Mouse (Mus musculus): ENCODE results near the gene Vdac2. TPM values are rescaled to one million over a fixed set of nuclear protein-coding genes. Genes with fewer than 3 reads are reported as not detected.

The Vdac2 gene
- polyA plus RNA-seq, 1 experiment from 2014 or later: 355 TPM

DNA sequence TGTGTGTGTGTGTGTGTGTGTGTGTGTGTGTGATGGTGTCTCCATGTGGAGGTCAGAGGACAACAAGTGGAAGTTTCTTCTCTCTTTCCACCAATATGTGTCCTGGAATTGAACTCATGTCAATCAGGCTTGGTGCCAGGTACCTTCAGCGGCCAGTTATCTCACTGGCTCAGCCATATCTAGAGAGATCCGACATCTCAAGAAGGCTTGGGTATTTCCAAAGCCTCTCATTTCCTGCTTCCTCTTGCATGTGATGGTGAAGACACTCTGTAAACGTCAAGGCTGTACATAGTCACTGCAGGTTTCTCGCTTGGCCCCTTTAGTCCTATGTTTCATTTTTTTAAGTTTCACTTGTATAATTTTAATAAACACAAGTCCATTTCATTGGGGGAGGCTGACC lies 11.8 kb upstream of the Vdac2 start:
- Histone ChIP-seq H3K9me3 (replicated peaks; ENCODE audit: low read length) (no peaks in the 10 kb centered on the region), H3K9ac (ENCODE audit: low read depth, low read length) (no peak overlapping the region), H3K4me3 (replicated peaks; ENCODE audit: low read depth, low read length) (no peak overlapping the region), H3K27me3 (ENCODE audit: insufficient read depth, low read length) (no peaks in the 10 kb centered on the region), H3K4me2 (ENCODE audit: low read length) (no peak overlapping the region), H3K27ac (no peak overlapping the region), H3K4me1 (replicated peaks; ENCODE audit: insufficient read depth, low read length) (no peaks in the 10 kb centered on the region), H3K36me3 (ENCODE audit: insufficient read depth, low read length) (no peaks in the 10 kb centered on the region)
- ATAC-seq (replicated peaks; ENCODE audit: low FRiP score, low read depth) (no peak), DNase-seq (ENCODE audit: low spot score) (no peak)
- WGBS: 76% methylated on average over 4 of the region's 4 CpGs
- TF ChIP-seq CTCF (IDR thresholded peaks at IDR 0.05; ENCODE audit: low read depth): no peak

DNA sequence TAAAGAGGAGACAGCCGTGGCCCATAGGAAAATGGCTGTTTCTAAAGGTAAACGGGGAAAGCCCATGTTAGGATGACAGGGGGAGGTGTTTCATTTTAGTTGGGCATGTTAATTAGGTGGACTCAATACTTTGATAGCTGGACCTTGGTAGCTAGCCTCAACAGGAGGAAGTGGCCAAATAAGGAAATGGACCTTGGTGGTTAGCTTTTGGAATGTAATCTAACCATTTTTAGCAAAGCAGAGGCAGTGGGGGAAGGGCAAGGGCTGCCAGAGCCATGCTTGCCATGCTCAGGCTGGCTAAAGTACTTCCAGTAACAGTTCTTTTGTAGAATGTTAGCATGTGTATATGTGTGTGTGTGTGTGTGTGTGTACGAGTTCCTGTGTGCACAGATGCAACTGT lies 11.2 kb upstream of the Vdac2 start:
- H3K4me2 ChIP-seq (ENCODE audit: low read length): no peak overlapping the region
- TF ChIP-seq CTCF (IDR thresholded peaks at IDR 0.05; ENCODE audit: low read depth): no peak
- ATAC-seq (replicated peaks; ENCODE audit: low FRiP score, low read depth) (no peak), DNase-seq (ENCODE audit: low spot score) (no peak)
- H3K4me3 ChIP-seq (replicated peaks; ENCODE audit: low read depth, low read length): no peak overlapping the region
- H3K9ac ChIP-seq (ENCODE audit: low read depth, low read length): no peak overlapping the region
- no peaks in the 10 kb centered on the region for H3K36me3 ChIP-seq (ENCODE audit: insufficient read depth, low read length)
- no peak overlapping the region for H3K27ac ChIP-seq
- H3K4me1 ChIP-seq (replicated peaks; ENCODE audit: insufficient read depth, low read length): no peaks in the 10 kb centered on the region
- H3K9me3 ChIP-seq (replicated peaks; ENCODE audit: low read length): no peaks in the 10 kb centered on the region
- 73% methylated on average over 3 of the region's 3 CpGs for WGBS
- H3K27me3 ChIP-seq (ENCODE audit: insufficient read depth, low read length): no peaks in the 10 kb centered on the region

DNA sequence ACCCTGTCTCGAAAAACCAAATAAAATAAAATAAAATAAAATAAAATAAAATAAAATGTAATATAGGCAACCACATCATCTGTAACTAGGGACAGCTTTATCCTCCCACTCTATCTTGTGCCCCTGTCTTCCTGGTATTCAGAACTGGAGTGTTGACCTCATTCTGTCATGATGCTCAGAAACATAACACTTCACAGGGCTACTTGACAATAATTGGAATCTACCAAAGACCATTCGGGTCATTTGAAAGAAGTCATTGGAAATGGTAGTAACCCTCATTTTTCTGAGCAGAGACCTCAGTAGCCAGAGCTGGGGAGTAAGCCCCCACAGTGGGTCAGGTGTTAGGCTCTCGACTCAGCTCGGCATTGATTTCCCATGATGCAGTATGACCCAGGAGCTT lies 10.4 kb upstream of the Vdac2 start:
- H3K9ac ChIP-seq (ENCODE audit: low read depth, low read length): no peak overlapping the region
- no peak overlapping the region for H3K4me3 ChIP-seq (replicated peaks; ENCODE audit: low read depth, low read length)
- no peaks in the 10 kb centered on the region for H3K4me1 ChIP-seq (replicated peaks; ENCODE audit: insufficient read depth, low read length)
- ATAC-seq (replicated peaks; ENCODE audit: low FRiP score, low read depth) (no peak), DNase-seq (ENCODE audit: low spot score) (no peak)
- WGBS: 97% methylated on average over 4 of the region's 4 CpGs
- no peak for TF ChIP-seq CTCF (IDR thresholded peaks at IDR 0.05; ENCODE audit: low read depth)
- H3K27me3 ChIP-seq (ENCODE audit: insufficient read depth, low read length): no peaks in the 10 kb centered on the region
- no peaks in the 10 kb centered on the region for H3K36me3 ChIP-seq (ENCODE audit: insufficient read depth, low read length)
- no peak overlapping the region for H3K4me2 ChIP-seq (ENCODE audit: low read length)
- H3K27ac ChIP-seq: no peak overlapping the region
- H3K9me3 ChIP-seq (replicated peaks; ENCODE audit: low read length): no peaks in the 10 kb centered on the region

DNA sequence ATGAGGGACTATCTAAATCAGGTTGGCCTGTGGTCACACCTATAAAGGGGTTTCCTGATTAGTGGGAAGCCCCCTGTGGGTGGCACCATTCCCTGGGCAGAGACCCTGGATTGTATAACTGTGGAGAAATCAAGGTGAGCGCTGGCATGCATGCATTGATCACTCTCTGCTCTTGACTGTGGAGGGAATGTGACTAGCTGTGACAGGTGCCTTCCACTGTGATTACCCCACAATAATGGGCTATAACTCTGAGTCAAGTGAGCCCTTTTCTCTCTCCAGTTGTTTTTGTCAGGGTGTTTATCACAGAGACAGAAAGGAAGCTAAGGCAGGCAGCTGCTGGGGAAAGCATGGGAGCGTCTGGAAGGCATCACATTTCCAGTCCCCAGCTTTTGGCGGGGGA lies 8.8 kb upstream of the Vdac2 start:
- H3K4me2 ChIP-seq (ENCODE audit: low read length): no peak overlapping the region
- no peaks in the 10 kb centered on the region for H3K36me3 ChIP-seq (ENCODE audit: insufficient read depth, low read length)
- no peak for ATAC-seq (replicated peaks; ENCODE audit: low FRiP score, low read depth)
- WGBS: 59% methylated on average over 3 of the region's 3 CpGs
- H3K4me3 ChIP-seq (replicated peaks; ENCODE audit: low read depth, low read length): no peak overlapping the region
- no peak overlapping the region for H3K27ac ChIP-seq
- no peak for TF ChIP-seq CTCF (IDR thresholded peaks at IDR 0.05; ENCODE audit: low read depth)
- DNase-seq (ENCODE audit: low spot score): no peak
- no peaks in the 10 kb centered on the region for H3K27me3 ChIP-seq (ENCODE audit: insufficient read depth, low read length)
- no peaks in the 10 kb centered on the region for H3K4me1 ChIP-seq (replicated peaks; ENCODE audit: insufficient read depth, low read length)
- no peaks in the 10 kb centered on the region for H3K9me3 ChIP-seq (replicated peaks; ENCODE audit: low read length)
- no peak overlapping the region for H3K9ac ChIP-seq (ENCODE audit: low read depth, low read length)

DNA sequence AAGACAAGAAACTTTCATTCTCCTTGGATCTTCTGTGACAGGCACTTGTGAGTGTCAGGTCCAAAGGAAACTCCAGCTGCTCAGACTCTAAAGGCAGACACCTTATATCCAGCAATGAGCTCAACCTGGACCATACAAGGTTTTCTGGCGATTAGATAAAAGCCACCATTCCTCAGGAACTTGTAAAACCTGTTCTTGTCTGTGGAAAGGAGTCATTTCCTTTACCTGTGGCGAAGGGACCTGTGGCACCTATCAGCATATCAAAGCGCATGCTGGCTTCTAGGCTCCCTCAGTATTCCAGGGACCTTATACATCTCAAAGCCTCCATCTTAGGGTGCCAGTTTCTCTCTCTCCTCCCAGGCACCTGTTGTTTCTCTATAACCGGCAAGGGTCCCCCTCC lies 7.6 kb upstream of the Vdac2 start:
- Histone ChIP-seq H3K4me1 (replicated peaks; ENCODE audit: insufficient read depth, low read length) (no peaks in the 10 kb centered on the region), H3K9me3 (replicated peaks; ENCODE audit: low read length) (no peaks in the 10 kb centered on the region), H3K4me2 (ENCODE audit: low read length) (no peak overlapping the region), H3K36me3 (ENCODE audit: insufficient read depth, low read length) (no peaks in the 10 kb centered on the region), H3K9ac (ENCODE audit: low read depth, low read length) (no peak overlapping the region), H3K27ac (no peak overlapping the region), H3K27me3 (ENCODE audit: insufficient read depth, low read length) (no peaks in the 10 kb centered on the region), H3K4me3 (replicated peaks; ENCODE audit: low read depth, low read length) (no peak overlapping the region)
- no peak for TF ChIP-seq CTCF (IDR thresholded peaks at IDR 0.05; ENCODE audit: low read depth)
- no peak for ATAC-seq (replicated peaks; ENCODE audit: low FRiP score, low read depth)
- DNase-seq (ENCODE audit: low spot score): no peak
- WGBS: 49% methylated on average over 4 of the region's 4 CpGs

DNA sequence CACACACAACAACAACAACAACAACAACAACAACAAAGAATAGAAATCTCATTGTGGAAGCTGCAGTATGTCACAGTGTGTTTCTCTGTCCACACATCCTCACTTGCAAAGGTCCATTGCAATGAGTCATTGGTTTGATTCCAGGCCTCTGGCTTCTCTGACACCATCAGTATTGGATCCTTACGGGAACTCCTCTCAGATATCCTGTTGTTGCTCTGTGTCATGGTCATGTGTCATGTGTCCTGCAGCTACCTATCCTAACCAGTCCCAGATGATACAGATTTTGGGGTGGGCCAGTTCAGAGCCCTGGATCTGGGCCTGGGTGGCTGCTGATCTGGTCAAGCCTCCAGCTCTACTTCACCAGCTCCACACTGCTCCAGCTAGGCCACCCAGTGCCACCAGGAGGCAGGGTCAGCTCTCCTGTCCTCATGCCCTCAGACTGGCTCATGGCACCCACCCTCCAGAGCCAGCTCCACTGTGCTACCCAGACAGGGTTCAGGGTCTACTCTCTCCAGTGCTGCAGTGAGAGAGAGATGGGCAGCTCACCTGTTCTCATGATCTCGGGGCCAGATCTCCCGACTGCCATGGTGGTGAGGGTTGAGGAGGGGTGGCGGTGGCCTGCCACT lies 4.0 kb upstream of the Vdac2 start:
- no peaks in the 10 kb centered on the region for H3K9me3 ChIP-seq (replicated peaks; ENCODE audit: low read length)
- no peak overlapping the region for H3K27ac ChIP-seq

DNA sequence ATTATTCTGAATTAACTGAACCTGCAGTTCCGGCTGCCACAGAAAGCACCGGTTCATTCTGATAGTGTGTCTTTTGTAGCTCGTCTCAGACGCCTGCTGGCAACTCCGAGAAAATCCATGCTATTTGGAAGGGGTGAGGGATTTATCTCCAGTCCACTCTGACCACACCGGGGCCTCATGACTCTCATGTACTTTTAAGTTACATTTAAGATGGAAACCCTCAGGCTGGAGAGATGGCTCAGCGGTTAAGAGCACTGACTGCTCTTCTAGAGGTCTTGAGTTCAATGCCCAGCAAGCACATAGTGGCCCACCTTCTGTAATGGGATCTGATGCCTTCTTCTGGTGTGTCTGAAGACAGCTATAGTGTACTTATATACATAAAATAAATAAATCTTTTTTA lies 2.7 kb upstream of the Vdac2 start:
- WGBS: 57% methylated on average over 7 of the region's 7 CpGs
- DNase-seq (ENCODE audit: low spot score) (peak; percentile 41), ATAC-seq (replicated peaks; ENCODE audit: low FRiP score, low read depth) (no peak)
- Histone ChIP-seq H3K27me3 (ENCODE audit: insufficient read depth, low read length) (no peaks in the 10 kb centered on the region), H3K9me3 (replicated peaks; ENCODE audit: low read length) (no peaks in the 10 kb centered on the region), H3K4me1 (replicated peaks; ENCODE audit: insufficient read depth, low read length) (peaks cover 18% of the 10 kb centered on the region; the same call in 1 of the 2 replicates), H3K4me2 (ENCODE audit: low read length) (no peak overlapping the region), H3K27ac (peak overlapping the region; percentile 47; the same call in 1 of the 2 replicates), H3K36me3 (ENCODE audit: insufficient read depth, low read length) (no peaks in the 10 kb centered on the region), H3K9ac (ENCODE audit: low read depth, low read length) (no peak overlapping the region), H3K4me3 (replicated peaks; ENCODE audit: low read depth, low read length) (no peak overlapping the region)
- TF ChIP-seq CTCF (IDR thresholded peaks at IDR 0.05; ENCODE audit: low read depth): no peak

More for the DNA sequence above, 4.0 kb upstream of the Vdac2 start:
- TF ChIP-seq CTCF (IDR thresholded peaks at IDR 0.05; ENCODE audit: low read depth): peak; percentile 29; the same call in 1 of the 2 replicates
- DNase-seq (ENCODE audit: low spot score): no peak
- ATAC-seq (replicated peaks; ENCODE audit: low FRiP score, low read depth): no peak
- Histone ChIP-seq H3K4me1 (replicated peaks; ENCODE audit: insufficient read depth, low read length) (peaks cover 14% of the 10 kb centered on the region; the same call in 1 of the 2 replicates), H3K9ac (ENCODE audit: low read depth, low read length) (no peak overlapping the region), H3K27me3 (ENCODE audit: insufficient read depth, low read length) (no peaks in the 10 kb centered on the region), H3K4me2 (ENCODE audit: low read length) (no peak overlapping the region), H3K36me3 (ENCODE audit: insufficient read depth, low read length) (no peaks in the 10 kb centered on the region), H3K4me3 (replicated peaks; ENCODE audit: low read depth, low read length) (no peak overlapping the region)
- 93% methylated on average over 4 of the region's 4 CpGs for WGBS
